Mouse (Mus musculus) hindbrain, embryonic 10.5 days (tissue): ENCODE results near the gene Bckdha. TPM values are rescaled to one million over a fixed set of nuclear protein-coding genes. Genes with fewer than 3 reads are reported as not detected.

Source experiments
- DNase-seq: peaks from one replicate; pipeline ENCODE4 v3.0.0-alpha.2; 2017; ENCODE audit warnings: low spot score
- H3K27ac ChIP-seq: fragments of 300-500 bp; sonication (generic); 2 replicates; pipeline ENCODE4 v1.5.1; 2016; ENCODE audit warnings: mild to moderate bottlenecking, moderate library complexity
- H3K27me3 ChIP-seq: fragments of 300-500 bp; sonication (generic); 2 replicates; pipeline ENCODE4 v1.6.1; 2016; ENCODE audit warnings: mild to moderate bottlenecking; ENCODE audit not compliant: poor library complexity, insufficient read depth, severe bottlenecking
- H3K36me3 ChIP-seq: fragments of 300-500 bp; sonication (generic); 2 replicates; pipeline ENCODE4 v1.6.1; 2016; ENCODE audit warnings: mild to moderate bottlenecking, moderate library complexity
- H3K4me1 ChIP-seq: fragments of 300-500 bp; sonication (generic); replicated peaks from 2 replicates; pipeline ENCODE4 v1.6.1; 2016; ENCODE audit warnings: mild to moderate bottlenecking
- H3K4me3 ChIP-seq: fragments of 300-500 bp; sonication (generic); 2 replicates; pipeline ENCODE4 v1.5.1; 2016; ENCODE audit warnings: mild to moderate bottlenecking, moderate library complexity
- H3K9me3 ChIP-seq: fragments of 300-500 bp; sonication (generic); 2 replicates; pipeline ENCODE4 v1.6.1; 2016; ENCODE audit warnings: mild to moderate bottlenecking, moderate library complexity
- WGBS: fragments of 180-500 bp; shearing (Covaris S2); methylation state at CpG from one replicate; pipeline ENCODE4 v1.1.7; 2016; 5-methylcytosine and 5-hydroxymethylcytosine counted together
- polyA plus RNA-seq: library from polyadenylated mRNA; unstranded; fragments of >200 nt; fragmentation: Nextera tagmentation; extraction: Ambion mirVana; gene quantifications from 2 replicates; pipeline ENCODE4 v1.2.1, GENCODE M21; 2016

The Bckdha gene
- polyA plus RNA-seq, 1 experiment from 2014 or later, result 49.4 TPM

DNA sequence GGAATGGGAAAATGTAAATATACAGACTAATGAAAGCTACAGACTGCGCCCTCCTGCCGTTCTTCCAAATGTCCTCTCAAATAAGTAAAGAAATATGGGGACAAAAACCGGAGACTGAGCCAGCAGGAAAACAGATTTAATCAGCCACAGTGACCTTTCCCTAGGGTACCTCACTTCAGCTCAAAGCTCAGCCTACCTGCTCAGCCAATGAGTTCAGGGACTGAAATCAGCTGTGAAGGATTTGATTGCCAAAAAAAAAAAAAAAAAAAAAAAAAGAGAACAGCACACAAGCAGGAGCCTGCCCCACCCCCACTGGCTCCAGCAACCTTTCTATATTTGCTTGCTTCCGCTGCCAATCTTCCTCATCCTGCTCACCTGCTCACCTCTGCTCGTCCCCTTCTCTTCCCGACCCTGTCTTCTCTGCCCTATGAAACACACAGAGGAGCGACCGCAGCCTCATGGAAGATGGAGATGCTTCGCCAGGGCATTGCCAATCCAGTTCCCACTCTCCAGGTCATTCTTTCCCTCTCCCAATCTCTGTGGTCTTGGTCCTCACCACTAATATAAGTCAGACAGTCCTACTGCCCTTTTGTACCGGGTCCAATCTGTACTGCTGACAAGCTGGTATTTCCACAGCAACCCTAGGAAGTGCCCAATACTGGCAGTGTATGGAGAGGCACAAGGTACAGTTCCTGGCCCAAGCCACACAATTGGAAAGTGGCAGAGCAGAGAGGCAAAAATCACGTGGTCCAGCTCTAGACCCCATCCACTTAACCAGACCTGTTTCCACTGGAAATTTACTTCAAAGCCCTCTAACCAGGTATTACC is 3.0 kb downstream of the Bckdha start:
- H3K27ac ChIP-seq, result no peak overlapping the region
- 80% methylated on average over 11 of the region's 11 CpGs for WGBS
- DNase-seq, result no peak

DNA sequence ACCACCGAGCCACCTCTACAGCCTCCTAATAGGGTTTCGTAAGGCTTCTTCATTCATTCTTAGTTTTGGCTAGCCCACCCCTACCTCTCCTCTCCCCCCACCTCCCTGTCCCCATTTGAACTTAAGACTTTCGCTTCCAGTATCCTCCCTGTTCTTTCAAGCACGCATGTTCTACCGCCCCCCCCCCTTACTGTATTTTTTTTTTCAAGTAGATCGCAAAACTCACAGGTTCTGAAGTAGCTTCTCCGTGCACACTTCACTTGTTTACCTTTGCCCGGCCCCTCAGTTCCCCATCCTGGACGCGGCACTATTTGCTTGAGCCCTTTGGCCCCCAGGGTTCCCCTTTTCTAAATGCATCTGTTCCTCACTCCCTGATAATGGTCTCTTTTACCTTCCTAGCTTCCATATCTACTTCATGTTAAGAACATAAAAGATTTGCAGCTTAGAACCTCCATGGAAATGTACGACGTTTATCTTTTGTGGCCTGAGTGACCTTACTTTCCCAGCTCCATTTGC is 6.5 kb downstream of the Bckdha start:
- Histone ChIP-seq H3K4me1 (peaks cover 19% of the 10 kb centered on the region), H3K27me3 (no peaks in the 10 kb centered on the region), H3K36me3 (no peaks in the 10 kb centered on the region), H3K9me3 (no peaks in the 10 kb centered on the region), H3K4me3 (no peak overlapping the region), H3K27ac (no peak overlapping the region)
- 92% methylated on average over 12 of the region's 12 CpGs for WGBS
- no peak for DNase-seq

More for the DNA sequence above, 3.0 kb downstream of the Bckdha start:
- H3K27me3 ChIP-seq, result no peaks in the 10 kb centered on the region
- H3K4me1 ChIP-seq, result peaks cover 22% of the 10 kb centered on the region
- H3K4me3 ChIP-seq, result no peak overlapping the region
- H3K36me3 ChIP-seq, result no peaks in the 10 kb centered on the region
- H3K9me3 ChIP-seq, result no peaks in the 10 kb centered on the region

DNA sequence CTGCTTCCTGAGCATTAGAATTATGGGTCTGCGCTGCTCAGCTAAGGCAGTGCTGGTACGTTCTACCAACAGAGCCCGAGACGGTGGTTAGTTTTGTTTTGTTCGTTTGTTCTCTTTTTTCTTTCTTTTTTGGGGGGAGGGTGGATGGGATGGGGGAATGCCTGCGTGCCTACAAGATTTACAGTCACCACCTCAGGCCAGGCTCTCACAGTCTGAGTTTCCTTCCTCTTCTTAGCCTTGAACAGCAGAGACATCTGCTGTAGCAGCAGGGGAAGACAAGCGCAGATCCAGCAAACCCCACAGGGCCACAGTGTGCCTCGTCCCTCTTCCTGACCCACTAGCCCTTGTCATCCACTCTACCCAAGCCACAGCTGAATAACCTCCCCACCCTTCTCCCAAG is 7.5 kb downstream of the Bckdha start:
- H3K9me3 ChIP-seq, result no peaks in the 10 kb centered on the region
- WGBS, result 91% methylated on average over 8 of the region's 8 CpGs
- no peaks in the 10 kb centered on the region for H3K27me3 ChIP-seq
- DNase-seq, result no peak
- H3K4me1 ChIP-seq, result peaks cover 15% of the 10 kb centered on the region
- no peak overlapping the region for H3K4me3 ChIP-seq
- no peak overlapping the region for H3K27ac ChIP-seq
- no peaks in the 10 kb centered on the region for H3K36me3 ChIP-seq

DNA sequence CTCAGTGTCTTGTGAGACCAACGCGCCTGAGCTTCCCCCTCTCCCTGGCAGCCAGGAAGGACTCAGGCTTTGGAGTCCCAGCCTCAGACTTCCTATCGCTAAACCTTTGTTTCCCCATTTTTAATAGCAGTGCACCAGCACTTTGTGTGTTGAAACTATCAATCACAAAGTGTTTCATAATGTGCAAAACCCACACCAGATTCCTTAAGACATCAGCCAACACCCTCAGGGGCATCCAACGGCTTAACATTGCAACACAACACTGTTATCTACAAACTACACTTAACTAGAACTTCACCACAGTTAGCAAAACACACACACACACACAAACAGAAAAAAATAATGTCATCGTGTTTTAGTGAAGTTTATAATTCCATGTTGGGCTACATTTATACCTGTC is 8.9 kb downstream of the Bckdha start:
- peaks cover 15% of the 10 kb centered on the region for H3K4me1 ChIP-seq
- 75% methylated on average over 5 of the region's 5 CpGs for WGBS
- H3K9me3 ChIP-seq, result no peaks in the 10 kb centered on the region
- H3K27ac ChIP-seq, result no peak overlapping the region
- no peak overlapping the region for H3K4me3 ChIP-seq
- DNase-seq, result no peak
- 0 out of 2 replicates have a peak, but pooled peaks cover 3% of the 10 kb centered on the region for H3K36me3 ChIP-seq
- no peaks in the 10 kb centered on the region for H3K27me3 ChIP-seq

DNA sequence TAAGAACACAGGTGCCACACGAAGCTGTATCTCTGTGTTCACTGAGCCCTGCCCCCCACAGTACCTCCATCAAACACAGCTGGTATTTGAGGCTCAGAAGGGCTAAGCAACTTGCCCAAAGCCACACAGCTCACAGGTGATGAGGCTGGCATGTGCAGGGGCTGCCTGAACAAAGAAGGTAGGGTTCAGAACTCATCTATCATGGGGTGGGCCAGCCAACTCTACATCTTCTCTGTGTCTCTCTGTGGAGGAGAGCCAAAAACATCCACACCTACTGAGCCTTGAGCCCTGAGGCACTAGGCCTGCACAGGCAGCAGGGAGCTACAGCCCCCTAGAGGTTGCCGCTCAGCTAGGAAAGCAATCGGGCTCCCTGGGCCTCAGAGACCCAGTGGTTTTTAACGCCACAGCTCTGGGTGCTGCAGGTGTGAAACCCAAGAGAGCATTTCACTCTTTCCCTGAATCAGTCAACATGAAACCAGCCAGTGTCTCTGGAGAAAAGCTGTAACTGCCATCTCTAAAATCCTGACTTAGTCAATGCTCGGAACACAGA is 11.1 kb downstream of the Bckdha start:
- 0 out of 2 replicates have a peak, but pooled peaks cover 3% of the 10 kb centered on the region for H3K36me3 ChIP-seq
- 64% methylated on average over 5 of the region's 5 CpGs for WGBS
- H3K9me3 ChIP-seq, result no peaks in the 10 kb centered on the region
- no peak overlapping the region for H3K4me3 ChIP-seq
- DNase-seq, result no peak
- no peak overlapping the region for H3K27ac ChIP-seq
- H3K4me1 ChIP-seq, result peaks cover 15% of the 10 kb centered on the region
- H3K27me3 ChIP-seq, result no peaks in the 10 kb centered on the region

DNA sequence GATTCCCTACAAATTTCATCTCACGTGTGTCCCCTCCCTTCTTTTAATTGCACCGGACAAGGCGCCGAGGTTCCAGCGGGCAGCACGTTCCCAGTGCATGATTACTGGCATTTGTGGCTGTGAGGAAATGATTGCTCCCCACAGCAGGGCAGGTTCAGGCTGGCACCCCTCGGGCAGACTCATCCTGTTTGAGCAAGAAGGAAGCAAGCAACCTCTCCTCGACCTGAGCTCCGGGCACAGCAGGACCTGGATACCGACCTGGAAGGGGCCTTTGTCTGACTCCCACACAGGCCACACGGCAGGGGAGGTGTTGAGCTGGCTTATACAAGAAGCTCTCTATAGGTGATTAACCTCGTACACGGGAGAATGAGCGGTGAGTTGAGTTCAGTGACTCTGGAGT is 13.7 kb downstream of the Bckdha start:
- DNase-seq, result no peak
- Histone ChIP-seq H3K4me1 (peaks cover 13% of the 10 kb centered on the region), H3K27me3 (no peaks in the 10 kb centered on the region), H3K27ac (no peak overlapping the region), H3K4me3 (no peak overlapping the region), H3K36me3 (peaks cover 12% of the 10 kb centered on the region; the same call in 1 of the 2 replicates), H3K9me3 (no peaks in the 10 kb centered on the region)
- WGBS, result 57% methylated on average over 14 of the region's 14 CpGs

DNA sequence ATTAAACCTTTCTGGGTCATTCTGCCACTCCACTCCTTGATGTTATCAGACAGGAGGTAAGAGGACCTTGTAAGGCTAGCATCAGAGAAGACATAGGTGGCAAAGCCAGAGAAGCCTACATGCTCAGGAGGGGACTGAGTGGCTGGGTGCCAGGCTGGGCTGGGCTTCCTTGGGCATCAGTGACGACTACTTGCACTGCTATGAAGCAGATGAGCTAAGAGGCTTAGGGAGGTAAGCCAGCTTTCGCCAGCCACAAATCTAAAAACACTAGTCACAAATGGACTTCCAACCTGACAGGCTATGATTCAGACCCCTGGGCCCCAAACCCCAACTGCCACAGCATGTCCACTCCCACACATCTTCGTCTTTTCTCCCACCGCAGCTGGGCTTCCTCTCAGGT is 14.2 kb downstream of the Bckdha start:
- Histone ChIP-seq H3K36me3 (peaks cover 12% of the 10 kb centered on the region; the same call in 1 of the 2 replicates), H3K27me3 (no peaks in the 10 kb centered on the region), H3K4me3 (no peak overlapping the region), H3K9me3 (no peaks in the 10 kb centered on the region), H3K27ac (no peak overlapping the region), H3K4me1 (peaks cover 8% of the 10 kb centered on the region)
- WGBS, result 78% methylated on average over 4 of the region's 4 CpGs
- no peak for DNase-seq

DNA sequence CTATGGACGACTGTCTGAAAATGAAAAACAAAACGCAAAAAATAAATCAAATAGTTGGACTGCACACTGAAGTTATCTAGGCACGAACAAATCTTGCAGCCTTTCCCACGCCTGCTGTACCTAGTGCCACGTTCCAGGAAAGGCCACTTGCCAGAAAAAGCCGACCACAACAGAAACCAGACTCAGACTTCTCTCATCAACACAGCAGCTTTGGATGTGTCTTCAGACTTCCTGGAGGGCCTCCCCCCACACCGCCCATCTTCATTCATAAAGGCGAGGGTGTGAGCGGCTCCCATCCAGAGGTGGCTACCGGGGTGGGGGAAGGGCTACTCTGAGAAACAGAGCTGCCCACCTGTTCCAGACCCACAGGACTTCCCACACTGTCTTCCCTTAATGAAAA is 14.6 kb downstream of the Bckdha start:
- DNase-seq, result no peak
- Histone ChIP-seq H3K27ac (no peak overlapping the region), H3K4me1 (peaks cover 4% of the 10 kb centered on the region), H3K27me3 (no peaks in the 10 kb centered on the region), H3K36me3 (peaks cover 15% of the 10 kb centered on the region; the same call in 1 of the 2 replicates), H3K9me3 (no peaks in the 10 kb centered on the region), H3K4me3 (no peak overlapping the region)
- 82% methylated on average over 10 of the region's 10 CpGs for WGBS

DNA sequence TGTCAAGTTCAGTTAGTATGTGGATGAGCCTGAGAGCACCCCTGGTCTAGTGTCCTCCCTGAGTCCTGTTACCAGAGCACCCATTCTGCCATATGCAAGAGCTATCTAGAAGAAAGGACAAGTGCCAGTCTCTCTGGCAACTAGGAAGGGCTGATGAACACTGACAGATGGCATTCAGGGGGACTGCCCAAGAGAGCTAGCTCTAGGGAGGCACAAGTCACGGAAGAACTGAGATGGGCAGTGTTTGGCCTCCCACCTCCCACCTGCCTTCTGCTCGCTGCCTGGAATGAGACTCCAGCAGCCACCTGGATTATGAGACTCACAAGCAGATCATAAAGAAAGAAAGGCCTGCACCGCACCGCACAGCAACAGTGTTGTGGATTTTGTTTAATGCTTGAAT is 19.0 kb downstream of the Bckdha start:
- 93% methylated on average over 4 of the region's 4 CpGs for WGBS
- H3K36me3 ChIP-seq, result peaks cover 42% of the 10 kb centered on the region
- H3K27me3 ChIP-seq, result no peaks in the 10 kb centered on the region
- no peak overlapping the region for H3K27ac ChIP-seq
- no peaks in the 10 kb centered on the region for H3K9me3 ChIP-seq
- H3K4me3 ChIP-seq, result no peak overlapping the region
- DNase-seq, result no peak
- no peaks in the 10 kb centered on the region for H3K4me1 ChIP-seq

DNA sequence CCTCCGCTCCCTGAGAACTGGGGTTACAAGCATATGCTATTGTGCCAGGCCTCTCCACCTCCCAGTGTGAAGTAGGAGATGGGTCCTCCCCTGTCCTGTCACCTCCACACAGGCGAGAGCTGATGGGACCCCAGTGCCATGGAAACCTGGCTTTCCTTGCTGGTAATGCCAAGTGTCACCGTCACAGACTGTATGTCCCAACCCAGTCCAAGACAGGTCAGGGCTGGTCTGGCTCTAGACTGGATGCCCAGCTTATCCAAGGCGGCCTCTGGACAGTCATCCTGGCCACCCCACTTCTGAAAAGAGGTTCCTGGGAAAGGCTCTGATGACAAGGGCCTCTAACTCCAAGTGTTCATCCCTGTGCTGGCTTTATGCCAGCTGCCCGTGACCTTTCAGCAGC is 21.7 kb downstream of the Bckdha start:
- Histone ChIP-seq H3K4me3 (no peak overlapping the region), H3K36me3 (peaks cover 55% of the 10 kb centered on the region), H3K27me3 (no peaks in the 10 kb centered on the region), H3K4me1 (no peaks in the 10 kb centered on the region), H3K27ac (no peak overlapping the region), H3K9me3 (no peaks in the 10 kb centered on the region)
- no peak for DNase-seq
- WGBS, result 91% methylated on average over 5 of the region's 5 CpGs

DNA sequence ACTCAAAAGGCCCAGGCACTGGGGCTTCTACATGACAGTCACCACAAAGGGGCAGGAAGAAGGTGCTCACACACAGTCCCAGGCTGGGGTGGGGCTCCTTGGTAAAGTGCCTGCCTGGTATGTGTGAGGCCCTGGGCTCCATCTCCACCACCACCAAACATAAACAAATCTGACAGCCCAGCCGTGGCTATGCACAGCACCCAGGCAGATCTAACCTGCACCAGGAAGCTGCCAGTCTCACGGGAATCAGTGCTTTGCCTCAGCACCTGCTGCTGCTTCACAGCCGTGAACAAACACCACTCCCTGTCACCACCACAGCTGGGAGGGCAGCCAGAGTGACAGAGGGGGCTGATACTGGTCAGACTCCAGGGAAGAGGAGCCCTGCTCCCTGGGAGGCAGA is 22.4 kb downstream of the Bckdha start:
- H3K36me3 ChIP-seq, result peaks cover 57% of the 10 kb centered on the region
- no peaks in the 10 kb centered on the region for H3K4me1 ChIP-seq
- 65% methylated on average over 3 of the region's 3 CpGs for WGBS

DNA sequence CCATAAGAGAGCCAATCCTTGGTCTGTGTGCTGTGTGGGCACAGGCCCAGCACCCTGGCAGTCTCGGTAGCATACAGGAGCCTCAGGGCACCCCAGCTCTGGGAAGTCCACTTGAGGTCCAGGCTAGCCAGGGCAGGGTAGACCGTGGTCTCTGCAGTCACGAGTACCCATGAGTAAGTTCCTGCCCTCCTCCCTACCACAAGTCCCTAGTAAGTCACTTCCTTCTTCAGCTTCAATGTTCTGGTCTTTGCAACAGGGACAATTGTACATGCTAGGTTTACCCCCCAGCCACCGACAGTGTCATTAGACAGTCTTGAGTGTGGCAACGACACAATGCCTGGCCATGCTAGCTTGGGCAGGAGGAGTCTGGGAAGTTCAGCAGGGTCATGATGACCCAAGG is 26.1 kb downstream of the Bckdha start:
- no peak overlapping the region for H3K4me3 ChIP-seq
- peaks cover 6% of the 10 kb centered on the region for H3K4me1 ChIP-seq
- H3K36me3 ChIP-seq, result peaks cover 60% of the 10 kb centered on the region
- no peak overlapping the region for H3K27ac ChIP-seq
- 90% methylated on average over 5 of the region's 5 CpGs for WGBS
- H3K9me3 ChIP-seq, result no peaks in the 10 kb centered on the region
- DNase-seq, result no peak
- H3K27me3 ChIP-seq, result peaks cover 16% of the 10 kb centered on the region

More for the DNA sequence above, 22.4 kb downstream of the Bckdha start:
- Histone ChIP-seq H3K9me3 (no peaks in the 10 kb centered on the region), H3K27ac (no peak overlapping the region), H3K27me3 (no peaks in the 10 kb centered on the region), H3K4me3 (no peak overlapping the region)
- DNase-seq, result no peak

DNA sequence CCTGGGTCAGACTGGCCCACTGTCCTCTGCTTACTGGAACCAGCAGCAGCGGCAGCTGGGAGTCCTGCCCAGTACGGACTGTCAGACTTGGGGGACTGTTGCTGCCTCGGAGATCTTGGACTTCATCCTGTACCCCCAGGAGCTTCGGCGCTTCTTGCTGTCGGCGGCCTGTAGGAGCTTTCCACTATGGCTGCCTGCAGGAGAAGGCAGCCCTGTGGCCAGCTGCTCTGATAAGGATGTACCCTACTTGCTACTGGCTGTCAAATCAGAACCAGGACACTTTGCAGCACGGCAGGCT is 30.5 kb downstream of the Bckdha start:
- peaks cover 27% of the 10 kb centered on the region for H3K27me3 ChIP-seq
- peak overlapping the region; percentile 47; the same call in 1 of the 2 replicates for H3K4me3 ChIP-seq
- 0 out of 2 replicates have a peak overlapping the region, but pooled peaks have one; percentile 53 for H3K27ac ChIP-seq
- no peak for DNase-seq
- no peaks in the 10 kb centered on the region for H3K9me3 ChIP-seq
- whole genome bisulfite sequencing, result 64% methylated on average over 8 of the region's 8 CpGs
- H3K36me3 ChIP-seq, result peaks cover 62% of the 10 kb centered on the region
- peaks cover 18% of the 10 kb centered on the region for H3K4me1 ChIP-seq
